Mouse (Mus musculus): ENCODE results near the gene Dmrt3. TPM values are rescaled to one million over a fixed set of nuclear protein-coding genes. Genes with fewer than 3 reads are reported as not detected.

The Dmrt3 gene
- total and polyA plus RNA-seq, 3 experiments: not detected

- in situ Hi-C loops (cut with MboI; ENCODE audit: low pct_ligation_motif_present, low pct_unique_long_range_greater_than_20kb, low sequenced_read_pairs) (loop anchor here (5.0 to 25.0 kb wide), 3 partner anchors 88 to 298 kb away; no protein-coding TSS in a partner anchor), dilution Hi-C loops (cut with MboI; ENCODE audit: extremely low pct_ligation_motif_present, extremely low pct_unique_long_range_greater_than_20kb, low sequenced_read_pairs) (no loop called here)
- no peaks in the 10 kb centered on the region for H3K9me3 ChIP-seq (replicated peaks; ENCODE audit: low read length)
- TF ChIP-seq KAT2A (IDR thresholded peaks at IDR 0.05; ENCODE audit: insufficient replicate concordance, low read length) (no peak), USF2 (conservative IDR thresholded peaks at IDR 0.05; ENCODE audit: low read depth, low read length) (no peak), JUN (IDR thresholded peaks at IDR 0.05; ENCODE audit: insufficient read depth, low read depth, low read length) (no peak), MAFK (IDR thresholded peaks at IDR 0.05; ENCODE audit: insufficient replicate concordance, low read length) (no peak), MXI1 (IDR thresholded peaks at IDR 0.05; ENCODE audit: low read depth, low read length) (no peak), ETS1 (conservative IDR thresholded peaks at IDR 0.05; ENCODE audit: low read depth, low read length) (no peak), MYC (IDR thresholded peaks at IDR 0.05; ENCODE audit: low read depth, low read length) (no peak), EP300 (IDR thresholded peaks at IDR 0.05; ENCODE audit: low read length) (no peak), HCFC1 (IDR thresholded peaks at IDR 0.05; ENCODE audit: low read depth, low read length) (no peak), UBTF (IDR thresholded peaks at IDR 0.05; ENCODE audit: low read depth, low read length) (no peak), CHD2 (IDR thresholded peaks at IDR 0.05; ENCODE audit: low read length) (no peak), NRF1 (IDR thresholded peaks at IDR 0.05; ENCODE audit: low read depth, low read length) (no peak), JUND (conservative IDR thresholded peaks at IDR 0.05; ENCODE audit: low read depth, low read length) (no peak), TCF12 (IDR thresholded peaks at IDR 0.05; ENCODE audit: low read depth, low read length) (no peak), POLR2A (IDR thresholded peaks at IDR 0.05; ENCODE audit: low read depth, low read length) (no peak), PAX5 (IDR thresholded peaks at IDR 0.05; ENCODE audit: low read length) (no peak), IRF4 (IDR thresholded peaks at IDR 0.05; ENCODE audit: low read depth, low read length) (no peak), MAX (IDR thresholded peaks at IDR 0.05; ENCODE audit: low read length) (no peak), ZMIZ1 (IDR thresholded peaks at IDR 0.05; ENCODE audit: low read depth, low read length) (no peak)
- no peaks in the 10 kb centered on the region for H3K79me2 ChIP-seq (replicated peaks; ENCODE audit: control insufficient read depth, extremely low read depth, insufficient read depth, poor library complexity, severe bottlenecking)
- no peak for DNase-seq (ENCODE audit: extremely low read depth)
- no peak overlapping the region for H3K9ac ChIP-seq (ENCODE audit: insufficient read depth, low read depth)
- H3K36me3 ChIP-seq (replicated peaks in 1 of 2; ENCODE audit: control insufficient read depth in 1 of 2, insufficient read depth in 1 of 2, low read length in 1 of 2): no peaks in the 10 kb centered on the region
- no peak overlapping the region for H3K27ac ChIP-seq (ENCODE audit: insufficient read depth, low read depth)
- H3K4me3 ChIP-seq (replicated peaks in 1 of 3; ENCODE audit: low read depth in 2 of 3, low read length in 2 of 3, poor library complexity in 1 of 3): no peak overlapping the region
- H3K27me3 ChIP-seq (replicated peaks): no peaks in the 10 kb centered on the region
- H3K4me2 ChIP-seq (ENCODE audit: insufficient read depth, low read depth, poor library complexity, severe bottlenecking): no peak overlapping the region
- H3K4me1 ChIP-seq (ENCODE audit: control insufficient read depth in 1 of 2, insufficient read depth in 2 of 2): peaks cover 0 to 10% of the 10 kb centered on the region in 2 experiments; a peak in 2 of 4 replicates
Observed at GRCm38 (mm10) chr19:25635119-25635518, 25.0 kb downstream of the Dmrt3 start.

- Histone ChIP-seq H3K27ac (ENCODE audit: insufficient read depth, low read depth) (no peak overlapping the region), H3K79me2 (replicated peaks; ENCODE audit: control insufficient read depth, extremely low read depth, insufficient read depth, poor library complexity, severe bottlenecking) (no peaks in the 10 kb centered on the region), H3K4me2 (ENCODE audit: insufficient read depth, low read depth, poor library complexity, severe bottlenecking) (0 out of 2 replicates have a peak overlapping the region, but pooled peaks have one; percentile 22), H3K36me3 (replicated peaks in 1 of 2; ENCODE audit: control insufficient read depth in 1 of 2, insufficient read depth in 1 of 2, low read length in 1 of 2) (no peaks in the 10 kb centered on the region), H3K9ac (ENCODE audit: insufficient read depth, low read depth) (no peak overlapping the region), H3K4me1 (ENCODE audit: control insufficient read depth in 1 of 2, insufficient read depth in 2 of 2) (peaks cover 0 to 15% of the 10 kb centered on the region in 2 experiments; a peak in 2 of 4 replicates), H3K9me3 (replicated peaks; ENCODE audit: low read length) (no peaks in the 10 kb centered on the region), H3K4me3 (replicated peaks in 1 of 3; ENCODE audit: low read depth in 2 of 3, low read length in 2 of 3, poor library complexity in 1 of 3) (no peak overlapping the region), H3K27me3 (replicated peaks) (no peaks in the 10 kb centered on the region)
- in situ Hi-C loops (cut with MboI; ENCODE audit: low pct_ligation_motif_present, low pct_unique_long_range_greater_than_20kb, low sequenced_read_pairs) (loop anchor here (5.0 to 25.0 kb wide), 3 partner anchors 88 to 298 kb away; no protein-coding TSS in a partner anchor), dilution Hi-C loops (cut with MboI; ENCODE audit: extremely low pct_ligation_motif_present, extremely low pct_unique_long_range_greater_than_20kb, low sequenced_read_pairs) (no loop called here)
- peak; percentile 38 for DNase-seq (ENCODE audit: extremely low read depth)
- TF ChIP-seq MYC (IDR thresholded peaks at IDR 0.05; ENCODE audit: low read depth, low read length): no peak
- no peak for TF ChIP-seq EP300 (IDR thresholded peaks at IDR 0.05; ENCODE audit: low read length)
- no peak for TF ChIP-seq JUN (IDR thresholded peaks at IDR 0.05; ENCODE audit: insufficient read depth, low read depth, low read length)
- TF ChIP-seq SIN3A (IDR thresholded peaks at IDR 0.05; ENCODE audit: low read length): no peak
- no peak for TF ChIP-seq ZMIZ1 (IDR thresholded peaks at IDR 0.05; ENCODE audit: low read depth, low read length)
- TF ChIP-seq GABPA (IDR thresholded peaks at IDR 0.05; ENCODE audit: insufficient replicate concordance, low read depth, low read length): no peak
- TF ChIP-seq IRF4 (IDR thresholded peaks at IDR 0.05; ENCODE audit: low read depth, low read length): no peak; the same call in 1 of the 2 replicates
- no peak for TF ChIP-seq POLR2AphosphoS2 (IDR thresholded peaks at IDR 0.05; ENCODE audit: low read depth, low read length)
- no peak for TF ChIP-seq MAX (IDR thresholded peaks at IDR 0.05; ENCODE audit: low read length)
- no peak for TF ChIP-seq HCFC1 (IDR thresholded peaks at IDR 0.05; ENCODE audit: low read depth, low read length)
- no peak for TF ChIP-seq ETS1 (conservative IDR thresholded peaks at IDR 0.05; ENCODE audit: low read depth, low read length)
- no peak for TF ChIP-seq BHLHE40 (IDR thresholded peaks at IDR 0.05; ENCODE audit: low read depth, low read length)
- TF ChIP-seq UBTF (IDR thresholded peaks at IDR 0.05; ENCODE audit: low read depth, low read length): no peak
- TF ChIP-seq USF2 (conservative IDR thresholded peaks at IDR 0.05; ENCODE audit: low read depth, low read length): no peak
- no peak for TF ChIP-seq USF1 (IDR thresholded peaks at IDR 0.05; ENCODE audit: low read depth, low read length)
- peak; percentile 71 for TF ChIP-seq SMC3 (IDR thresholded peaks at IDR 0.05; ENCODE audit: low read depth, low read length)
- no peak for TF ChIP-seq MEF2A (IDR thresholded peaks at IDR 0.05; ENCODE audit: borderline replicate concordance, low read depth, low read length)
- no peak for TF ChIP-seq MXI1 (IDR thresholded peaks at IDR 0.05; ENCODE audit: low read depth, low read length)
- no peak for TF ChIP-seq NRF1 (IDR thresholded peaks at IDR 0.05; ENCODE audit: low read depth, low read length)
- no peak for TF ChIP-seq E2F4 (IDR thresholded peaks at IDR 0.05; ENCODE audit: insufficient replicate concordance, low read depth, low read length)
- no peak for TF ChIP-seq ZNF384 (IDR thresholded peaks at IDR 0.05; ENCODE audit: low read depth, low read length)
- no peak for TF ChIP-seq KAT2A (IDR thresholded peaks at IDR 0.05; ENCODE audit: insufficient replicate concordance, low read length)
- TF ChIP-seq PAX5 (IDR thresholded peaks at IDR 0.05; ENCODE audit: low read length): no peak
- peak; percentile 93 for TF ChIP-seq RAD21 (IDR thresholded peaks at IDR 0.05; ENCODE audit: low read depth, low read length)
- no peak for TF ChIP-seq JUND (conservative IDR thresholded peaks at IDR 0.05; ENCODE audit: low read depth, low read length)
Observed at GRCm38 (mm10) chr19:25635622-25636244, 25.6 kb downstream of the Dmrt3 start.
